Mouse (Mus musculus): ENCODE measurements around the gene Ccdc102a. TPM values are rescaled to one million over a fixed set of nuclear protein-coding genes. Genes with fewer than 3 reads are reported as not detected.

Ccdc102a gene
- 10 to 100 TPM; 14.2 to 48.4 TPM for polyA plus RNA-seq (2012; fragmentation: generic; extraction: Trizol)

GRCm38 (mm10) chr8:94917851-94918495 lies at the start of gene Ccdc102a:
TSS of gene Ccdc102a (minus strand) at chr8:94918098.

DNA sequence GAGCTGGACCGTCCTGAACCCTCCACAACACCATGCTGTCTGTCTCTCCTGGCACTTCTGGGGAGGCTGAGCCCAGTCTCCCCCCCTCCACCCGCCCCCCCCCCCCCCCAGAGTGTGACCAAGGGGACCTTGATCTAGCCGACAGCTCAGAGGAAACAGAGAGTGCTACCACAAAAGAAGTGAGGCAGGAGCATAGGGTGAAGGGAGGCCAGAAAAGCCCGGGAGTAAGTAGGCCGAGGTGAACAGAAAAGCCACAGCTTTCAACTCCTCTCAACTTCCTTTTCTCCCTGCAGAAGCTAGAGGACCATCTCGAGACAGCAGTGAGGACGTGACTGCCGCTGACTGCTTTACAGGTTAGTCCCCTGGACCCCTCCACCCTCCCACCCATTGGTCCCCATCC lies 5.5 kb upstream of the Ccdc102a start, which contains the start of gene Adgrg5:
TSS of gene Adgrg5 (plus strand) at position 290 of the 400 bp plus-strand sequence.

DNA sequence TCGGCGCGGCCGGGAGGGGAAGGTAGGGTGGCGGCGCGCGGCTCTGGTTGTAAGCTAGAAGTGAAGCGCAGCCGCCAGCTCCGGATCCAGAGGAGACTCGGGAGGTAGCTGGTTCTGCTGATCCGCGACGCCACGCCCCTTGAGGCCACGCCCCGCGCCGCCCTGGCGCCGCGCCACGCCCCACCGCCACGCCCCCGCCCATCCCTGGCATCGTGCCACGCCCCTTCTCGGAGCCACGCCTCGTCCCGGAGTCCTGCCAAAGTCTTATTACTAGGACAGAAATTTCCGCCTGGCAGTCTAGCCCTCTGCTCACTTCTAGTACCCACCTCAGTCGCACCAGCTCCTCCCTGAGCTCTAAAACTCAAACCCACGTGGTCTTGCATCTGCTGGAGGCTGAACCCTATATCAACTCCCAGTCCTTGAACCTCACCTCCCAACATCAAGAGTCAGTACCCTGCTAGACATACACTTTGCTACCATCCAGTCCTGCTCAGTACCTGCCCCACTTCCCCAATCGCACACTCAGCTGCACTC lies 41.6 kb downstream of the Ccdc102a start, which contains the start of gene Dok4:
TSS of gene Dok4 (minus strand) at position 134 of the 534 bp plus-strand sequence.

DNA sequence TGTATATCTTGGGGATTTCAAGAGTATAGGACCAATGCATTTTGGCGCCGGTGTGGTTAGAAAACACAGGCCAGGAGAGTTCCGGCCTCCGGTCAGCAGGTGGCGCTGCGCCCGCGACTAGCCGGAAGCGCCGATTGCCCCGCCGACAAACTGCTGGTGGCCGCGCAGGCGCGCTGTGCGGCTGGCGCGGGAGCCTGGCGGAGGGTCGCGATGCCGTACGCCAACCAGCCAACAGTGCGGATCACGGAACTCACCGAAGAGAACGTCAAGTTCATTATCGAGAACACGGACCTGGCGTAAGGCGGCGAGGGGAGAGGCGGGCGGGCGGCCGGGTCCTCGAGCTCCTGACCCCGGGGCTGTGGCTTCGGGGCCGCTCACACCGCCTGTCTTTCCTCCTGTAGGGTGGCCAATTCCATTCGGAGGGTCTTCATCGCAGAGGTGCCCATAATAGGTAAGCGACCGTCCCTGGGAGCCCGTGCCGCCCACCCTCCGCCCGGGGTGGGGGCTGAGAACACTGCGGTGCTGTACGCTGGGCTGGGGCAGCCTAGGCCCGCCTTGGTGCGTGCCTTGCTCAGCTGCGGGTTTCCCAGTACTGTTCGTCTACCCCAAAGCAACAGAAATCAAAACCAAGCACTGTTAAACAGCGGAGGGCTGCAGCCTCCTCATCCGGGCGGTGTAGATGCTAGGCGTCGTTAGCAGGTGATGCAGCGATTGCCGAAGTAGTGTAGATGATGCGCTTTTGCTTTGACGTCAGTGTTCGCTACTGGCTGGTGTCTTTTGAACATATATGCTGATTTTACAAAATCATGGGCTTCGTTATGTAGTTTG lies 60.3 kb downstream of the Ccdc102a start, which contains the start of gene Polr2c:
TSS of gene Polr2c (plus strand) at position 105 of the 828 bp plus-strand sequence.

Other genes starting within 250 kb of the Ccdc102a start
- under 1 TPM; 0.32 to 0.37 TPM for gene Pllp, start 221.8 kb downstream of the Ccdc102a start, polyA plus RNA-seq (2012; fragmentation: generic; extraction: Trizol)
- not detected for gene Ccl22, start 172.5 kb downstream of the Ccdc102a start, polyA plus RNA-seq (2012; fragmentation: generic; extraction: Trizol)
- 100 to 1,000 TPM in 1 of 2 experiments, 10 to 100 TPM in 1; 16.1 to 126 TPM for gene Cx3cl1, start 146.1 kb downstream of the Ccdc102a start, polyA plus RNA-seq (2012; fragmentation: generic; extraction: Trizol)
- 1 to 10 TPM; 4.4 TPM for gene Ccl17, start 107.6 kb downstream of the Ccdc102a start, polyA plus RNA-seq (2012; fragmentation: generic; extraction: Trizol)
- gene Coq9, start 79.8 kb downstream of the Ccdc102a start, polyA plus RNA-seq (2012; fragmentation: generic; extraction: Trizol) = 10 to 100 TPM; 19.7 to 59.9 TPM
- 10 to 100 TPM; 31.2 to 79.3 TPM for gene Ciapin1, start 79.7 kb downstream of the Ccdc102a start, polyA plus RNA-seq (2012; fragmentation: generic; extraction: Trizol)
- 10 to 100 TPM; 63.1 to 72.9 TPM for gene Polr2c, start 60.6 kb downstream of the Ccdc102a start, polyA plus RNA-seq (2012; fragmentation: generic; extraction: Trizol)
- 1 to 10 TPM; 2.9 to 9.3 TPM for gene Dok4, start 41.8 kb downstream of the Ccdc102a start, polyA plus RNA-seq (2012; fragmentation: generic; extraction: Trizol)
- under 1 TPM in 1 of 2 experiments, not detected in 1; 0.04 TPM for gene Adgrg5, start 5.6 kb upstream of the Ccdc102a start, polyA plus RNA-seq (2012; fragmentation: generic; extraction: Trizol)
- gene Adgrg1, start 56.7 kb upstream of the Ccdc102a start, polyA plus RNA-seq (2012; fragmentation: generic; extraction: Trizol) = 1 to 10 TPM; 1.2 to 1.9 TPM
- under 1 TPM in 1 of 2 experiments, not detected in 1; 0.01 TPM for gene Adgrg3, start 99.6 kb upstream of the Ccdc102a start, polyA plus RNA-seq (2012; fragmentation: generic; extraction: Trizol)
- not detected for gene Drc7, start 137.0 kb upstream of the Ccdc102a start, polyA plus RNA-seq (2012; fragmentation: generic; extraction: Trizol)
- 10 to 100 TPM; 17.6 to 21.3 TPM for gene Katnb1, start 163.1 kb upstream of the Ccdc102a start, polyA plus RNA-seq (2012; fragmentation: generic; extraction: Trizol)